Mouse (Mus musculus) liver, postnatal 0 days (tissue): ENCODE results near the gene Dcxr. TPM values are rescaled to one million over a fixed set of nuclear protein-coding genes. Genes with fewer than 3 reads are reported as not detected.
"Not testable (repeated sequence)": the region's sequence is repeated elsewhere in the genome, so short reads cannot be mapped to it uniquely, and the experiment has no call there.

Experiments
- ATAC-seq: fragments of 200-750 bp; cut with Nextera tagmentation; 2 replicates; pipeline ENCODE4 v1.8.0; 2017; ENCODE audit warnings: mild to moderate bottlenecking, moderate library complexity
- DNase-seq: peaks from one replicate; pipeline ENCODE4 v3.0.0-alpha.2; 2016
- H3K27ac ChIP-seq: fragments of 300-500 bp; sonication (generic); 2 replicates; pipeline ENCODE4 v1.5.1; 2014; ENCODE audit warnings: antibody characterized with exemption, moderate library complexity, mild to moderate bottlenecking, low read depth
- H3K27me3 ChIP-seq: fragments of 300-500 bp; sonication (generic); 2 replicates; pipeline ENCODE4 v1.6.1; 2014; ENCODE audit warnings: low read length, control low read depth, mixed read lengths; ENCODE audit not compliant: insufficient read depth
- H3K36me3 ChIP-seq: fragments of 300-500 bp; sonication (generic); replicated peaks from 2 replicates; pipeline ENCODE4 v1.6.1; 2014; ENCODE audit warnings: mild to moderate bottlenecking, control low read depth, low read length, moderate library complexity, mixed read lengths; ENCODE audit not compliant: insufficient read depth
- H3K4me1 ChIP-seq: fragments of 300-500 bp; sonication (generic); 2 replicates; pipeline ENCODE4 v1.6.1; 2014; ENCODE audit warnings: antibody characterized with exemption, mild to moderate bottlenecking, control low read depth; ENCODE audit not compliant: insufficient read depth
- H3K4me2 ChIP-seq: fragments of 300-500 bp; sonication (generic); 2 replicates; pipeline ENCODE4 v1.6.1; 2014; ENCODE audit warnings: low read depth, mild to moderate bottlenecking, low read length, moderate library complexity, mixed read lengths
- H3K4me3 ChIP-seq: fragments of 300-500 bp; sonication (generic); 2 replicates; pipeline ENCODE4 v1.5.1; 2014; ENCODE audit warnings: low read depth, low read length
- H3K9ac ChIP-seq: fragments of 300-500 bp; sonication (generic); replicated peaks from 2 replicates; pipeline ENCODE4 v1.6.1; 2014; ENCODE audit warnings: mild to moderate bottlenecking, moderate library complexity
- H3K9me3 ChIP-seq: fragments of 300-500 bp; sonication (generic); 2 replicates; pipeline ENCODE4 v1.6.1; 2016; ENCODE audit warnings: mild to moderate bottlenecking, control low read depth, low read length, mixed read lengths
- CTCF ChIP-seq: sonication (generic); IDR thresholded peaks from 2 replicates; pipeline ENCODE4 v1.5.1; 2016; ENCODE audit warnings: antibody characterized with exemption, low read depth
- EP300 ChIP-seq: IDR thresholded peaks from 2 replicates; pipeline ENCODE4 v1.6.1; 2016; ENCODE audit warnings: antibody characterized with exemption, low read depth, mild to moderate bottlenecking
- WGBS: fragments of 180-500 bp; shearing (Covaris S2); extraction: QIAGEN DNeasy Blood & Tissue Kit; methylation state at CpG from one replicate; pipeline ENCODE4 v1.1.7; 2014; ENCODE audit not compliant: insufficient replicate concordance; 5-methylcytosine and 5-hydroxymethylcytosine counted together
- polyA plus RNA-seq: library from polyadenylated mRNA; unstranded; fragments of >200 nt; fragmentation: Nextera tagmentation; extraction: Ambion mirVana; gene quantifications from 2 replicates; pipeline ENCODE4 v1.2.1, GENCODE M21; 2015

Gene Dcxr
- polyA plus RNA-seq, 1 experiment from 2014 or later: 118 TPM

DNA sequence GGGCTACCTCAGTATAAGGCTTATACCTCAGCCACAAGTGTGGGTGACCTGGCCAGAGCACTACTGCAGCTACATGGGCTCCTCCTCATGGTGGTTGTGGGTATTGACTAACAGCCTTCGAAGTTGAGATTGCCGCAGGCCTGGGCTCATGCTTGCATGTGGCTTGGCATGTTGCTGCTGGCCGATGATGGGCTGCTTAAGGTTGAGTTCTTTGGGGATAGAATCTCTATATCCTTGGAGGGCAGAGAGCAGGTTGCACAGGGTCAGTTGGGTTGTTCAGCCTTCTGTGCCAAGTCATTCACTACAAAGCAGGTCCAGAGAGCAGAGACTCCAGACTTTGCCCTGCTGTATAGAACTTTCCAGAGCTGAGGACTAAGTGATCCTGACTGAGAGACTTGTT is 47.2 kb downstream of the Dcxr start:
- WGBS: 65% methylated on average over 3 of the region's 3 CpGs
- H3K9me3 ChIP-seq: no peaks in the 10 kb centered on the region
- DNase-seq: peak; percentile 52
- H3K9ac ChIP-seq: no peak overlapping the region
- TF ChIP-seq CTCF: peak; percentile 75
- TF ChIP-seq EP300: no peak
- no peak overlapping the region for H3K4me2 ChIP-seq
- no peaks in the 10 kb centered on the region for H3K27me3 ChIP-seq
- H3K36me3 ChIP-seq: peaks cover 31% of the 10 kb centered on the region
- peaks cover 18% of the 10 kb centered on the region for H3K4me1 ChIP-seq
- 0 out of 2 replicates have a peak overlapping the region, but pooled peaks have one; percentile 13 for H3K27ac ChIP-seq
- peak; percentile 73 for ATAC-seq
- H3K4me3 ChIP-seq: no peak overlapping the region

DNA sequence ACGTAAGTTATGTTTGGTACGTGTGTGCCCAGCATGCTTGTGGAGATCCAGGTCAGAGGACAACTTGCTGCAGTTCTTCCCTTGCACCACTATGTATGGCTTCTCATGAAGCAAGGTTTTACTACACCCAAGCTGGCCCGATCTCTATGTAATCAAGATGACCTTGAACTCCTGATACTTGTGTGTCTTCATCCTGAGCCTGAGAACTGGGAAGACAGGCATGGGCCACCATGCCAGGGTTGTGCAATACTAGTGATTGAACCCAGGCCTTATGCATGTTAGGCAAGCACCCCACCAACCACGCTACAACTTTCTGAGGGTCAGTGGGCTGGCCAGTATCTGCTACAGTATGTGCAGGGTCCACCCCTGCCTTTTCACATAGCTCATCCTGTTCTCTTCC is 50.1 kb downstream of the Dcxr start:
- DNase-seq (no peak), ATAC-seq (no peak)
- no peak for TF ChIP-seq CTCF
- TF ChIP-seq EP300: no peak
- Histone ChIP-seq H3K27ac (0 out of 2 replicates have a peak overlapping the region, but pooled peaks have one; percentile 55), H3K4me3 (no peak overlapping the region), H3K9ac (no peak overlapping the region), H3K27me3 (no peaks in the 10 kb centered on the region), H3K4me2 (no peak overlapping the region), H3K4me1 (peaks cover 37% of the 10 kb centered on the region), H3K36me3 (peaks cover 29% of the 10 kb centered on the region), H3K9me3 (no peaks in the 10 kb centered on the region)
- 79% methylated on average over 4 of the region's 4 CpGs for WGBS

DNA sequence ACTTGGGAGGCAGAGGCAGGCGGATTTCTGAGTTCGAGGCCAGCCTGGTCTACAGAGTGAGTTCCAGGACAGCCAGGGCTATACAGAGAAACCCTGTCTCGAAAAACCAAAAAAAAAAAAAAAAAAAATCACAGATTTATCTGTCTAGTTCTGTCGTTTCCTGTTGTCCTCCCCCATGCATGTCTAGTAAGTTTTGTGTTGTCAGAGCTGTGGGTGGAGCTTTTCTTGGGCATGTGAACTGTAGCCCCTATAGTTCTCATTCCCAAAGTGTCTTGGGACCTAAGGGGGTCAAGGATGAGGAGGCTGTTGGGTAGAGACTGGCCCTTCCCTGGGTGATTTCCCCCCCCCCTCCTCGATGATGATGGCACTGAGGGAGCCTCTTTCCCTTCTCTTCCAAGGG is 51.2 kb downstream of the Dcxr start:
- DNase-seq, ATAC-seq, H3K27ac ChIP-seq, H3K4me3 ChIP-seq, H3K27me3 ChIP-seq, H3K4me2 ChIP-seq, H3K9me3 ChIP-seq: not testable (repeated sequence)
- H3K4me1 ChIP-seq: peaks cover 37% of the 10 kb centered on the region
- peaks cover 22% of the 10 kb centered on the region for H3K36me3 ChIP-seq
- 66% methylated on average over 4 of the region's 5 CpGs for WGBS
- 0 out of 2 replicates have a peak overlapping the region, but pooled peaks have one; percentile 16 for H3K9ac ChIP-seq

Other genes starting within 250 kb of the Dcxr start
- 133 and 139 TPM in 2 replicates for gene Mrpl12, start 242.7 kb downstream of the Dcxr start, polyA plus RNA-seq
- gene Slc25a10, start 235.4 kb downstream of the Dcxr start, polyA plus RNA-seq: 96.7 and 99.7 TPM in 2 replicates
- 58.5 and 66.9 TPM in 2 replicates for gene Gcgr, start 196.6 kb downstream of the Dcxr start, polyA plus RNA-seq
- 59.2 and 61.0 TPM in 2 replicates for gene Mcrip1, start 177.6 kb downstream of the Dcxr start, polyA plus RNA-seq
- gene Ppp1r27, start 176.1 kb downstream of the Dcxr start, polyA plus RNA-seq: 0.19 and 1.5 TPM in 2 replicates
- gene P4hb, start 154.0 kb downstream of the Dcxr start, polyA plus RNA-seq: 683 and 697 TPM in 2 replicates
- 148 and 156 TPM in 2 replicates for gene Arhgdia, start 145.7 kb downstream of the Dcxr start, polyA plus RNA-seq
- 162 and 168 TPM in 2 replicates for gene Alyref, start 128.9 kb downstream of the Dcxr start, polyA plus RNA-seq
- 46.1 and 47.5 TPM in 2 replicates for gene Anapc11, start 128.9 kb downstream of the Dcxr start, polyA plus RNA-seq
- gene Npb, start 118.8 kb downstream of the Dcxr start, polyA plus RNA-seq: 20.9 and 22.2 TPM in 2 replicates
- 217 and 222 TPM in 2 replicates for gene Pcyt2, start 109.3 kb downstream of the Dcxr start, polyA plus RNA-seq
- gene Sirt7, start 102.0 kb downstream of the Dcxr start, polyA plus RNA-seq: 34.3 TPM in 2 replicates
- gene Mafg, start 93.7 kb downstream of the Dcxr start, polyA plus RNA-seq: 30.8 and 35.8 TPM in 2 replicates
- 1.5 and 1.7 TPM in 2 replicates for gene Pycr1, start 83.5 kb downstream of the Dcxr start, polyA plus RNA-seq
- gene Myadml2, start 79.1 kb downstream of the Dcxr start, polyA plus RNA-seq: 0.26 and 0.50 TPM in 2 replicates
- gene Notum, start 66.1 kb downstream of the Dcxr start, polyA plus RNA-seq: 0.15 and 0.29 TPM in 2 replicates
- 56.8 and 57.1 TPM in 2 replicates for gene Aspscr1, start 54.3 kb downstream of the Dcxr start, polyA plus RNA-seq
- gene Cenpx, start 13.5 kb downstream of the Dcxr start, polyA plus RNA-seq: 81.0 and 88.0 TPM in 2 replicates
- gene Lrrc45, start 13.4 kb downstream of the Dcxr start, polyA plus RNA-seq: 5.1 and 5.4 TPM in 2 replicates
- gene Rac3, start 5.8 kb downstream of the Dcxr start, polyA plus RNA-seq: 0.36 and 0.38 TPM in 2 replicates
- gene Cbr2, start 4.8 kb upstream of the Dcxr start, polyA plus RNA-seq: 0.26 and 0.94 TPM in 2 replicates
- 1.6 and 2.3 TPM in 2 replicates for gene Hmga1b, start 35.5 kb upstream of the Dcxr start, polyA plus RNA-seq
- 6.2 and 6.3 TPM in 2 replicates for gene Rfng, start 56.9 kb upstream of the Dcxr start, polyA plus RNA-seq
- gene Gps1, start 57.0 kb upstream of the Dcxr start, polyA plus RNA-seq: 50.8 and 51.9 TPM in 2 replicates
- 43.8 and 46.8 TPM in 2 replicates for gene Dus1l, start 69.1 kb upstream of the Dcxr start, polyA plus RNA-seq
- 3.8 and 3.9 TPM in 2 replicates for gene Fasn, start 97.3 kb upstream of the Dcxr start, polyA plus RNA-seq
- gene Ccdc57, start 205.6 kb upstream of the Dcxr start, polyA plus RNA-seq: 1.2 and 1.4 TPM in 2 replicates
- gene Slc16a3, start 221.2 kb upstream of the Dcxr start, polyA plus RNA-seq: 9.9 and 13.9 TPM in 2 replicates